Mouse (Mus musculus) intestine, embryonic 15.5 days (tissue): ENCODE measurements at regions not wholly inside any gene's neighbourhood (a gene's known extent, or its start where the extent isn't known, plus 50 kb on each side); places are given as distances from the start of the nearest gene placed in this dataset.

Experiments
- ATAC-seq: fragments of 200-750 bp; cut with Nextera tagmentation; 2 replicates; pipeline ENCODE4 v1.8.0; 2017; ENCODE audit warnings: moderate TSS enrichment, moderate library complexity
- H3K27ac ChIP-seq: fragments of 300-500 bp; sonication (generic); 2 replicates; pipeline ENCODE4 v1.5.1; 2015; ENCODE audit warnings: mild to moderate bottlenecking, inconsistent platforms
- H3K27me3 ChIP-seq: fragments of 300-500 bp; sonication (generic); replicated peaks from 2 replicates; pipeline ENCODE4 v1.6.1; 2015; ENCODE audit warnings: inconsistent platforms
- H3K36me3 ChIP-seq: fragments of 300-500 bp; sonication (generic); 2 replicates; pipeline ENCODE4 v1.6.1; 2015; ENCODE audit warnings: inconsistent platforms
- H3K4me1 ChIP-seq: fragments of 300-500 bp; sonication (generic); replicated peaks from 2 replicates; pipeline ENCODE4 v1.6.1; 2015; ENCODE audit warnings: inconsistent platforms
- H3K4me2 ChIP-seq: fragments of 300-500 bp; sonication (generic); replicated peaks from 2 replicates; pipeline ENCODE4 v1.6.1; 2015; ENCODE audit warnings: mild to moderate bottlenecking, inconsistent platforms
- H3K4me3 ChIP-seq: fragments of 300-500 bp; sonication (generic); replicated peaks from 2 replicates; pipeline ENCODE4 v1.5.1; 2015; ENCODE audit warnings: inconsistent platforms
- H3K9ac ChIP-seq: fragments of 300-500 bp; sonication (generic); 2 replicates; pipeline ENCODE4 v1.6.1; 2015; ENCODE audit warnings: inconsistent platforms
- H3K9me3 ChIP-seq: fragments of 300-500 bp; sonication (generic); 2 replicates; pipeline ENCODE4 v1.6.1; 2016; ENCODE audit warnings: inconsistent platforms
- WGBS: fragments of 180-500 bp; shearing (Covaris S2); methylation state at CpG from one replicate; pipeline ENCODE4 v1.1.7; 2015; 5-methylcytosine and 5-hydroxymethylcytosine counted together

DNA sequence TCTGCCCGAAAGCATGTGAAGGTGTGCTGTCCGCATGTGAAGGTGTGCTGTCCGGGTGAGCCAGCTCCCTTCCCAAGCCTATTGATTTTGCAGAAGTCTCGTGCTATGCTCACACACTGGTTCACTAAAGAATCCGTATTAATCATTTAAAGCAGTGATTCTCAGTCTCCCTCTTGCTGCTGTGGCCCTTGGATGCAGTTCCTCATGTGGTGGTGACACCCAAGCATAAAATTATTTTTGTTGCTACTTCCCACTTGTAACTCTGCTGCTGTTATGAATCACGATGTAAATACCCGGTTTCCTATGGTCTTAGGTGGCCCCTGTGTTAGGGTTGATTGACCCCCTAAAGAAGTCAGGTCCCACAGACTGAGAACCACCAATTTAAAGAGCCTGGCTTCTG, 55.7 kb upstream of the Emb start:
- no peaks in the 10 kb centered on the region for H3K36me3 ChIP-seq
- no peak overlapping the region for H3K4me3 ChIP-seq
- 92% methylated on average over 7 of the region's 7 CpGs for WGBS
- no peak overlapping the region for H3K27ac ChIP-seq
- no peak overlapping the region for H3K9ac ChIP-seq
- H3K4me2 ChIP-seq = no peak overlapping the region
- no peaks in the 10 kb centered on the region for H3K27me3 ChIP-seq
- no peaks in the 10 kb centered on the region for H3K4me1 ChIP-seq
- H3K9me3 ChIP-seq = no peaks in the 10 kb centered on the region
- ATAC-seq = no peak

DNA sequence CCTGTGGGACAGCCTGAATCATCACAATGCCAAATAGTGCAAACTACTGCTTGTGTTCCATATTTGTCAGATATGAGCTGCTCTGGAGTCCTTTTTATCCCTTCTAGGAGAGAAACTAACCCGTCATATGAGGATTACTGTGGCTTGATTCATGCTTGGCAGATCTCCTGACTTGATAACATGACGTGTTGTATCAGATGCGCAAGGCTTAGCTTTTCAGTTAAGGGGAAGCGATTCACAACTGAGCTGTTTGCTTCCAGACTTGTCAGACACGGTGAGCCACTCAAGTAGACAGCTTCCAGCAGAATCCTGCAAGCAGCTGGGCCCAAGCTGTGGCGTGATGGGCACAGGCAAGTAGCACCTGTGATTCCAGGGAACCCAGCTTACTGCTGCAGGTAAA, 64.5 kb upstream of the Emb start:
- H3K4me2 ChIP-seq = no peak overlapping the region
- no peak for ATAC-seq
- H3K36me3 ChIP-seq = no peaks in the 10 kb centered on the region
- no peaks in the 10 kb centered on the region for H3K4me1 ChIP-seq
- no peak overlapping the region for H3K4me3 ChIP-seq
- 62% methylated on average over 6 of the region's 6 CpGs for WGBS
- no peaks in the 10 kb centered on the region for H3K9me3 ChIP-seq
- H3K27ac ChIP-seq = no peak overlapping the region
- H3K27me3 ChIP-seq = no peaks in the 10 kb centered on the region
- no peak overlapping the region for H3K9ac ChIP-seq

DNA sequence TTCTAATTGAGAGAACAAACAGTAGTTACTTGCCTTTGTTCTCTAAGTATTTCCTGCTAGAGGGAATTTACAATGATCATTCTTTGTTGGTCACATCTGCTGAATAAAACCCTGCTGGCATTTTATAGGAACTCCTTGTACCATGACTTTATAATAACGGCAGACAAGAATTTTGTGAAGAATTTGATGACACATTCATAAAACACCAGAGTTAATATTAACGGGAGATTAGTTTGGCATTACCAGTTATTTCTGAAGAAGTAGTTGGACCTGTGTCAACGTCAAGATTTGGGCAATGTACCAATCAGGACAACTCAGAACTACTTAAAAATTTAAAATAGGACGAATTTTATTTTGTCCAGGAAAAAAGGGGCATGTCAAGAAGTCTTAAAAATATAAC, 65.1 kb upstream of the Emb start:
- Histone ChIP-seq H3K9ac (no peak overlapping the region), H3K36me3 (no peaks in the 10 kb centered on the region), H3K4me1 (no peaks in the 10 kb centered on the region), H3K4me2 (no peak overlapping the region), H3K27me3 (no peaks in the 10 kb centered on the region), H3K4me3 (no peak overlapping the region), H3K27ac (no peak overlapping the region), H3K9me3 (no peaks in the 10 kb centered on the region)
- WGBS = 75% methylated on average over 4 of the region's 4 CpGs
- ATAC-seq = no peak

- ATAC-seq = no peak
- Histone ChIP-seq H3K9me3 (no peaks in the 10 kb centered on the region), H3K36me3 (no peaks in the 10 kb centered on the region), H3K4me1 (no peaks in the 10 kb centered on the region), H3K27me3 (no peaks in the 10 kb centered on the region), H3K27ac (no peak overlapping the region), H3K4me3 (no peak overlapping the region), H3K4me2 (no peak overlapping the region), H3K9ac (no peak overlapping the region)
- WGBS = 78% methylated on average over 3 of the region's 3 CpGs
These were observed 74.0 kb upstream of the Emb start for GRCm38 (mm10) chr13:117134352-117134751.

DNA sequence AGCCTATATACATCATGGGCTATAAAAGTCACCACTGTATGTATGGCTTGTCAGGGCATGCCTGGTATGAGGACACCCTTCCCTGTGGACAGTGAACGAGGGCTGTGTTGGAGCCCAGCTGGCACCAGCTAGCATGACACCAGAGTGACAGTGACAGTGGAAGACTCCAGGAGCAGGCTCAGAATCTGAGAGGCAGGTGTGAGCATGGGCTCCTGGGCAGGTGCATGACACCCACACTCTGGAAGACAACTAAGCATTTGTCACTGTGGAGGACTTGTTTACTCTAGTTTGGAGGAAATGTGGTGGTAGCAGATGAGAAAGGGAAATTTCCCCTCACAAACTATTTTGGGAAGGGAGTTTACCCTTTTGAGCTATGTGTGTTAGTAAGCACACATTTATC, 76.2 kb upstream of the Emb start:
- no peak overlapping the region for H3K27ac ChIP-seq
- H3K9ac ChIP-seq = no peak overlapping the region
- no peak overlapping the region for H3K4me2 ChIP-seq
- no peaks in the 10 kb centered on the region for H3K4me1 ChIP-seq
- no peaks in the 10 kb centered on the region for H3K27me3 ChIP-seq
- no peak for ATAC-seq
- whole genome bisulfite sequencing = 71% methylated on average over 1 of the region's 1 CpGs
- no peaks in the 10 kb centered on the region for H3K9me3 ChIP-seq
- no peak overlapping the region for H3K4me3 ChIP-seq
- H3K36me3 ChIP-seq = no peaks in the 10 kb centered on the region

- no peak for ATAC-seq
- H3K36me3 ChIP-seq = no peaks in the 10 kb centered on the region
- H3K4me2 ChIP-seq = no peak overlapping the region
- H3K4me3 ChIP-seq = no peak overlapping the region
- 76% methylated on average over 12 of the region's 12 CpGs for WGBS
- H3K27me3 ChIP-seq = no peaks in the 10 kb centered on the region
- no peak overlapping the region for H3K27ac ChIP-seq
- H3K9ac ChIP-seq = no peak overlapping the region
- H3K4me1 ChIP-seq = no peaks in the 10 kb centered on the region
- no peaks in the 10 kb centered on the region for H3K9me3 ChIP-seq
These were observed 80.4 kb upstream of the Emb start for GRCm38 (mm10) chr13:117127813-117128549.

GRCm38 (mm10) chr13:117127116-117127728, 81.1 kb upstream of the Emb start:
- no peaks in the 10 kb centered on the region for H3K4me1 ChIP-seq
- no peak for ATAC-seq
- H3K36me3 ChIP-seq = no peaks in the 10 kb centered on the region

DNA sequence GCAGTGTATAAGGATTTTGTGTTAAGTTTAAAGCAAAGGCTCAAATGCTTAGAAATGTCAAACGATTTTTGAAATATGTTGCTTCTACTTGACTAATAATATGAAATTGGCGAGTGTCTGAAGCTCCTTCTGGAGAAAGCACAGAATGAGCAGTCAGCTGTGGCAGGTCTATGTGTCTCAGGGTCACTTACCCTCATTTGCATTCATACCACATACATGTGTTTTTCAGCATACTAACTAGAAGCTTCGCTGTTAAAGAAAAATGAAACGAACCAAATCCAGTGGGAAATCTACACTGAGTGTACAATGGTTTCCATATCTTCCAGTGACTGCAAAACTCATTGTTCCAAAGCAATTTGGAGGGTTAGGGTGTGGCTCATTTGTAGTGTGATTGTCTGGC, 88.7 kb upstream of the Emb start:
- Histone ChIP-seq H3K4me1 (no peaks in the 10 kb centered on the region), H3K9ac (no peak overlapping the region), H3K9me3 (no peaks in the 10 kb centered on the region), H3K4me3 (no peak overlapping the region), H3K36me3 (no peaks in the 10 kb centered on the region), H3K27ac (no peak overlapping the region), H3K27me3 (no peaks in the 10 kb centered on the region), H3K4me2 (no peak overlapping the region)
- WGBS = 76% methylated on average over 4 of the region's 4 CpGs
- no peak for ATAC-seq

More at GRCm38 (mm10) chr13:117127116-117127728, 81.1 kb upstream of the Emb start:
- H3K4me3 ChIP-seq = no peak overlapping the region
- H3K27ac ChIP-seq = no peak overlapping the region
- no peak overlapping the region for H3K4me2 ChIP-seq
- no peaks in the 10 kb centered on the region for H3K9me3 ChIP-seq
- no peaks in the 10 kb centered on the region for H3K27me3 ChIP-seq
- no peak overlapping the region for H3K9ac ChIP-seq
- WGBS = 75% methylated on average over 10 of the region's 10 CpGs

DNA sequence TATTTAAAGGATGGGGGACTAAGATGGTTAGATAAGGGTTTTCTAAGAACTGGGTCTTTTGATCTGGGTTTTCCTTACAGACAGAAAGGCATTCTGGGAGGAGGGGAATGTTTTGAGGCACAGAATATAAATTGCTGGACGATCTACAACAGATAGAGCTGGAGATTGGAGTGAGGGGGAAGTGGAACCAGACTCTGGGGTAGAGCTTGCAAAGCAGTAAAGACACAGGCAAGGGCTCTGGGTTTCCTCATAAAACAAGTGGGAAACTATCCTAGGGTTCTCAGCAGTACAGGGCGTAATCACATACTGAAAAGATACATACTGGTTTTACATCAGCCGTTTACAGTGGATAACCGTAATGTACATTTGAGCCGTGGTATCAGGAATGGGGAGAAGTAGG, 89.5 kb upstream of the Parp8 start:
- Histone ChIP-seq H3K9me3 (no peaks in the 10 kb centered on the region), H3K27ac (no peak overlapping the region), H3K9ac (no peak overlapping the region), H3K4me3 (no peak overlapping the region), H3K36me3 (no peaks in the 10 kb centered on the region), H3K4me2 (no peak overlapping the region), H3K27me3 (no peaks in the 10 kb centered on the region), H3K4me1 (no peaks in the 10 kb centered on the region)
- WGBS = 81% methylated on average over 5 of the region's 5 CpGs
- ATAC-seq = no peak

GRCm38 (mm10) chr13:117112424-117112823, 87.1 kb upstream of the Parp8 start:
- Histone ChIP-seq H3K36me3 (no peaks in the 10 kb centered on the region), H3K9me3 (no peaks in the 10 kb centered on the region), H3K4me2 (no peak overlapping the region), H3K27ac (no peak overlapping the region), H3K9ac (no peak overlapping the region), H3K27me3 (no peaks in the 10 kb centered on the region), H3K4me3 (no peak overlapping the region), H3K4me1 (no peaks in the 10 kb centered on the region)
- ATAC-seq = no peak
- WGBS = 76% methylated on average over 1 of the region's 1 CpGs

DNA sequence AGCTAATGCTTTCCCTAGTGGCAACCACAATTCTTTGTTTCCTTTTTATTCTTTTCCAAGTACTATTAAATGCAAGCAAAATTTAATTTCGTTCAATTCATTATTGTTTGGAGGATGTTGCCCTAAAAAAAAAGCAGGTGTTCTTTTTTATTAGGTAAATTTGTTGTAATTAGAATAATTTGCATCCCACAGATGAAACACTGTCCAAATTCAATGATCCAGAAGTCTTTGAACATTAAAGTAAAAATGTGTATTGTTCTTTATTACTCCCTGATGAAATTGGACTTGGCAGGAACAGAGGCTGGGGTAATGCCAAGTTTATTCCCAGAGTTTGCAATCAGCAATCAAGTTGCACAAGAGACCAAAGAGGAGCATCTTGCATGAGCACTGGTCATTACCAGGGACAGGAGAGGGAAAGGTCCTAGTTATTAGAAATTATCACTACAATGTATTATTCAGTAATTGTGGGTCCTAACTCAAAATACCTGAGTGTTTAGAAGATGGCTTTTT, 79.9 kb upstream of the Parp8 start:
- Histone ChIP-seq H3K4me2 (no peak overlapping the region), H3K4me1 (no peaks in the 10 kb centered on the region), H3K4me3 (no peak overlapping the region), H3K27ac (no peak overlapping the region), H3K36me3 (no peaks in the 10 kb centered on the region), H3K9ac (no peak overlapping the region), H3K9me3 (no peaks in the 10 kb centered on the region), H3K27me3 (no peaks in the 10 kb centered on the region)
- ATAC-seq = no peak
- 82% methylated on average over 1 of the region's 1 CpGs for WGBS

GRCm38 (mm10) chr13:117094773-117095172, 69.4 kb upstream of the Parp8 start:
- no peak overlapping the region for H3K9ac ChIP-seq
- 92% methylated on average over 1 of the region's 1 CpGs for WGBS
- H3K27ac ChIP-seq = no peak overlapping the region
- no peaks in the 10 kb centered on the region for H3K4me1 ChIP-seq
- no peaks in the 10 kb centered on the region for H3K36me3 ChIP-seq
- H3K9me3 ChIP-seq = no peaks in the 10 kb centered on the region
- no peak overlapping the region for H3K4me2 ChIP-seq
- no peak overlapping the region for H3K4me3 ChIP-seq
- H3K27me3 ChIP-seq = no peaks in the 10 kb centered on the region
- no peak for ATAC-seq

GRCm38 (mm10) chr13:117088629-117089028, 63.3 kb upstream of the Parp8 start:
- no peak overlapping the region for H3K27ac ChIP-seq
- WGBS = 36% methylated on average over 3 of the region's 3 CpGs
- H3K36me3 ChIP-seq = no peaks in the 10 kb centered on the region
- ATAC-seq = peak; percentile 61; the same call in 1 of the 2 replicates
- H3K9me3 ChIP-seq = no peaks in the 10 kb centered on the region
- H3K9ac ChIP-seq = no peak overlapping the region
- H3K4me1 ChIP-seq = no peaks in the 10 kb centered on the region; the same call in 1 of the 2 replicates
- no peak overlapping the region for H3K4me3 ChIP-seq
- H3K27me3 ChIP-seq = no peaks in the 10 kb centered on the region
- H3K4me2 ChIP-seq = no peak overlapping the region
